Mouse (Mus musculus): ENCODE measurements around the gene Pigg. TPM values are rescaled to one million over a fixed set of nuclear protein-coding genes. Genes with fewer than 3 reads are reported as not detected.
"Not testable (repeated sequence)": the region's sequence is repeated elsewhere in the genome, so short reads cannot be mapped to it uniquely, and the experiment has no call there.

The Pigg gene
- 7.9 and 8.0 TPM in 2 replicates for polyA plus RNA-seq (2011; ENCODE audit: insufficient read length, low read depth, missing spikeins)

DNA sequence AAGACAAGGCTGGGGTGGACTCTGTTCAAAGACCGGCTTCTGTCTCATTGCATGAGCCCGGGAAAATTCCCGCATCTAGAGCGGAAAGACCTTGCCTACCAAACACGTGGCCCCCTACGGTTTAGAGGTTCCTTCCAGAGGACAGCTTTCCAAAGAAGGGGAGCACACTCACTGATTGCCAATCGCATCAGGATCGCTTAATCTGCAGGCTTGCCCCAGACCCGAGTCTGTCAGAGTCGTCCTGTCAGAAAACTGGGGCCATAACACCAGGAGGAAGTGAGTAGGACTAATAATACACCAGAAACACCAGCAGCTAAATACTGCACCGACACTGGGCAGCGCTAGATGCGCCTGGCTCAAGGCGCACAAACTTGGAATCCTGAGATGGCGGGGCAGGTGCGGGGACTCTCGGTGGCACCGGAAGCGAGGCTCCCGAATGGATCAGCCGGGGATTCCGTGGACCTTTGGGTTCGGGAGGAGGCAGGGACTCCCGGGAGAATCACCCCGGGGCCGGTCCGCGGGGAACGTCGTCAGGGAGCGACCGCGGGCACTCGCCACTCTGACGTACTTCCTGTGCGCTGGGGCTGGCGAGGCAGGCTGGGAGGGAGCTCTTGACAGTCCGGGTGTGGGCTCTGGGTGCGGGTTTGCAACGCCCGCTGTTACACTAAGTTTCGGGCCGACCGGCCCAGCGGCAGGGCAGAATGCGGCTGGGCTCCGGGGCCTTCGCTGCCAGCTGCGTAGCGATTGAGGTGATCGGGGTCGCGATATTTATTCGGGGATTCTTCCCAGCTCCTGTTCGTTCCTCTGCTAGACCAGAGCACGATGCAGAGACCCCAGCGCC, at the start of gene Pigg:
Gene Pigg (plus strand): TSS at position 386 of the 841 bp plus-strand sequence.
- peak within 1 kb of the TSS; percentile 93 for H3K4me3 ChIP-seq (ENCODE audit: insufficient read depth, low read length)
- TF ChIP-seq POLR2A (IDR thresholded peaks at IDR 0.05; ENCODE audit: low read depth, low read length) (peak; percentile 83), CTCF (IDR thresholded peaks at IDR 0.05; ENCODE audit: borderline replicate concordance, insufficient read depth, low read length) (no peak)

GRCm38 (mm10) chr5:108262722-108263121, 49.7 kb upstream of the Pigg start:
- no peak overlapping the region for H3K4me3 ChIP-seq (ENCODE audit: insufficient read depth, low read length)
- H3K4me1 ChIP-seq (ENCODE audit: control insufficient read depth, insufficient read depth, low read length): no peaks in the 10 kb centered on the region
- no peak overlapping the region for H3K27ac ChIP-seq (ENCODE audit: insufficient read depth, low read length)
- TF ChIP-seq POLR2A (IDR thresholded peaks at IDR 0.05; ENCODE audit: low read depth, low read length) (no peak), CTCF (IDR thresholded peaks at IDR 0.05; ENCODE audit: borderline replicate concordance, insufficient read depth, low read length) (no peak)

More for the DNA sequence above, at the start of gene Pigg:
- peak within 1 kb of the TSS; percentile 73 for H3K27ac ChIP-seq (ENCODE audit: insufficient read depth, low read length)
- H3K4me1 ChIP-seq (ENCODE audit: control insufficient read depth, insufficient read depth, low read length): peaks cover 4% of the 10 kb centered on the region

GRCm38 (mm10) chr5:108263785-108264184, 48.6 kb upstream of the Pigg start:
- not testable (repeated sequence) for H3K27ac ChIP-seq (ENCODE audit: insufficient read depth, low read length); H3K4me1 ChIP-seq (ENCODE audit: control insufficient read depth, insufficient read depth, low read length); H3K4me3 ChIP-seq (ENCODE audit: insufficient read depth, low read length)

- Histone ChIP-seq H3K27ac (ENCODE audit: insufficient read depth, low read length) (no peak overlapping the region), H3K4me1 (ENCODE audit: control insufficient read depth, insufficient read depth, low read length) (no peaks in the 10 kb centered on the region), H3K4me3 (ENCODE audit: insufficient read depth, low read length) (no peak overlapping the region)
- TF ChIP-seq CTCF (IDR thresholded peaks at IDR 0.05; ENCODE audit: borderline replicate concordance, insufficient read depth, low read length) (no peak), POLR2A (IDR thresholded peaks at IDR 0.05; ENCODE audit: low read depth, low read length) (no peak)
These were observed 45.4 kb upstream of the Pigg start for GRCm38 (mm10) chr5:108266990-108267389.

- Histone ChIP-seq H3K27ac (ENCODE audit: insufficient read depth, low read length) (peak within 1 kb of the TSS; percentile 92), H3K4me1 (ENCODE audit: control insufficient read depth, insufficient read depth, low read length) (no peaks in the 10 kb centered on the region), H3K4me3 (ENCODE audit: insufficient read depth, low read length) (peak within 1 kb of the TSS; percentile 97)
- TF ChIP-seq POLR2A (IDR thresholded peaks at IDR 0.05; ENCODE audit: low read depth, low read length) (peak; percentile 79), CTCF (IDR thresholded peaks at IDR 0.05; ENCODE audit: borderline replicate concordance, insufficient read depth, low read length) (no peak)
These were observed 44.0 kb upstream of the Pigg start, which contains the start of gene Dr1 for GRCm38 (mm10) chr5:108268127-108269062. Gene Dr1 (plus strand): TSS chr5:108268897.

GRCm38 (mm10) chr5:108269063-108269810, 43.2 kb upstream of the Pigg start:
- Histone ChIP-seq H3K4me3 (ENCODE audit: insufficient read depth, low read length) (peak overlapping the region; percentile 97), H3K4me1 (ENCODE audit: control insufficient read depth, insufficient read depth, low read length) (no peaks in the 10 kb centered on the region), H3K27ac (ENCODE audit: insufficient read depth, low read length) (peak overlapping the region; percentile 59)
- TF ChIP-seq POLR2A (IDR thresholded peaks at IDR 0.05; ENCODE audit: low read depth, low read length) (no peak), CTCF (IDR thresholded peaks at IDR 0.05; ENCODE audit: borderline replicate concordance, insufficient read depth, low read length) (no peak)

DNA sequence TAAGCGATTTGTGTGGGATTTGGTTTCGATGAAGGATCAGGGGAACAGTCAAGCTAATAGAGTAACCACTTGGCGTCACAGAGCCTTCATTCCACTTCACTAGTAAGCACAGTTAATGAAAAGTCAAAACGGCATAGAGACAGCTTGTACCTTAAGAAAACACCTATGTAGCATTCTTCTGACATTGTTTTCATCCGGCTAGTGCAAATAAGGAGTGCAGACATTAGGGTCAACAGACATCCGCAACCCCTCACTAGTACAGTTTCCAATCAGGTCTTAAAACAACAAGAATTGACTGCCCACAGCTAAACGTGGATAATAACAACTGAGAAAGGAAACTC, 42.6 kb upstream of the Pigg start:
- TF ChIP-seq POLR2A (IDR thresholded peaks at IDR 0.05; ENCODE audit: low read depth, low read length): no peak
- no peak for TF ChIP-seq CTCF (IDR thresholded peaks at IDR 0.05; ENCODE audit: borderline replicate concordance, insufficient read depth, low read length)
- H3K4me1 ChIP-seq (ENCODE audit: control insufficient read depth, insufficient read depth, low read length): no peaks in the 10 kb centered on the region
- no peak overlapping the region for H3K27ac ChIP-seq (ENCODE audit: insufficient read depth, low read length)
- H3K4me3 ChIP-seq (ENCODE audit: insufficient read depth, low read length): peak overlapping the region; percentile 97

DNA sequence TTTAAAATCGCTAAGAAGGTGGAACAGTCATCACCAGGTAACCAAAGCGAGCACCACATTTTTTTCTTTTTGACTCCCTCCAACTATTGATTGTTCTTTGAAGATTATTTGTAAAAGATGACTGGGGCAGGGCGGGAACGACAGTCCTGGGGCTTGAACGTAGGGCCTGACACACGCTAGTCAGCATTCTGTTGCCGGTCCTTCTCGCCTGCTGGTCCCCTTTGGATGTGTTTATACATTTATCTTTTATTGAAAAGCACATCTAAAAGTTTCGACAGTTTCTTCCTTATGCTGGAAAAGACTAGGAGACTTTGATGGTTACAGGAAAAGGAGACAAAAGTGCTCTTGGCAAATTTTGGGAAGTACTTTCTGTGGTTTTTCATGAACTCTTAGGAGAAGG, 42.0 kb upstream of the Pigg start:
- Histone ChIP-seq H3K4me1 (ENCODE audit: control insufficient read depth, insufficient read depth, low read length) (no peaks in the 10 kb centered on the region), H3K4me3 (ENCODE audit: insufficient read depth, low read length) (peak overlapping the region; percentile 97), H3K27ac (ENCODE audit: insufficient read depth, low read length) (no peak overlapping the region)
- TF ChIP-seq CTCF (IDR thresholded peaks at IDR 0.05; ENCODE audit: borderline replicate concordance, insufficient read depth, low read length) (no peak), POLR2A (IDR thresholded peaks at IDR 0.05; ENCODE audit: low read depth, low read length) (no peak)

GRCm38 (mm10) chr5:108271345-108271744, 41.1 kb upstream of the Pigg start:
- peak overlapping the region; percentile 17; the same call in 1 of the 2 replicates for H3K4me3 ChIP-seq (ENCODE audit: insufficient read depth, low read length)
- H3K27ac ChIP-seq (ENCODE audit: insufficient read depth, low read length); H3K4me1 ChIP-seq (ENCODE audit: control insufficient read depth, insufficient read depth, low read length): not testable (repeated sequence)
